Mouse (Mus musculus): Measurements from ENCODE around the gene Slc47a2. TPM values are rescaled to one million over a fixed set of nuclear protein-coding genes. Genes with fewer than 3 reads are reported as not detected.

Slc47a2 gene
- polyA plus RNA-seq, 1 experiment from 2014 or later: not detected

GRCm38 (mm10) chr11:61277937-61278336 lies 64.7 kb downstream of the Slc47a2 start:
- ATAC-seq (ENCODE audit: low FRiP score): no peak

GRCm38 (mm10) chr11:61276482-61276881 lies 66.2 kb downstream of the Slc47a2 start:
- Histone ChIP-seq H3K27ac (no peak overlapping the region), H3K9ac (no peak overlapping the region), H3K4me2 (replicated peaks) (no peak overlapping the region), H3K36me3 (replicated peaks; ENCODE audit: control insufficient read depth, insufficient read depth) (no peaks in the 10 kb centered on the region), H3K4me1 (replicated peaks; ENCODE audit: control insufficient read depth, insufficient read depth, low read length) (no peaks in the 10 kb centered on the region), H3K4me3 (replicated peaks; ENCODE audit: low read length) (no peak overlapping the region), H3K9me3 (ENCODE audit: control insufficient read depth, low read length) (no peaks in the 10 kb centered on the region), H3K27me3 (ENCODE audit: control insufficient read depth, insufficient read depth, low read length) (no peaks in the 10 kb centered on the region)
- WGBS: 81% methylated on average over 3 of the region's 3 CpGs
- ATAC-seq (ENCODE audit: low FRiP score) (no peak), DNase-seq (ENCODE audit: low spot score) (no peak)

More at GRCm38 (mm10) chr11:61277937-61278336, 64.7 kb downstream of the Slc47a2 start:
- Histone ChIP-seq H3K4me2 (replicated peaks) (no peak overlapping the region), H3K27ac (no peak overlapping the region), H3K9me3 (ENCODE audit: control insufficient read depth, low read length) (no peaks in the 10 kb centered on the region), H3K27me3 (ENCODE audit: control insufficient read depth, insufficient read depth, low read length) (no peaks in the 10 kb centered on the region), H3K9ac (no peak overlapping the region), H3K4me1 (replicated peaks; ENCODE audit: control insufficient read depth, insufficient read depth, low read length) (no peaks in the 10 kb centered on the region), H3K4me3 (replicated peaks; ENCODE audit: low read length) (no peak overlapping the region), H3K36me3 (replicated peaks; ENCODE audit: control insufficient read depth, insufficient read depth) (no peaks in the 10 kb centered on the region)
- no peak for DNase-seq (ENCODE audit: low spot score)
- 80% methylated on average over 2 of the region's 2 CpGs for WGBS

- H3K9ac ChIP-seq: no peak overlapping the region
These were observed 67.6 kb downstream of the Slc47a2 start for GRCm38 (mm10) chr11:61275106-61275505.

GRCm38 (mm10) chr11:61274421-61274820 lies 68.2 kb downstream of the Slc47a2 start:
- H3K36me3 ChIP-seq (replicated peaks; ENCODE audit: control insufficient read depth, insufficient read depth): no peaks in the 10 kb centered on the region
- H3K4me1 ChIP-seq (replicated peaks; ENCODE audit: control insufficient read depth, insufficient read depth, low read length): no peaks in the 10 kb centered on the region
- H3K9ac ChIP-seq: no peak overlapping the region
- H3K4me2 ChIP-seq (replicated peaks): no peak overlapping the region
- DNase-seq (ENCODE audit: low spot score) (no peak), ATAC-seq (ENCODE audit: low FRiP score) (no peak)
- no peaks in the 10 kb centered on the region for H3K9me3 ChIP-seq (ENCODE audit: control insufficient read depth, low read length)
- H3K27me3 ChIP-seq (ENCODE audit: control insufficient read depth, insufficient read depth, low read length): no peaks in the 10 kb centered on the region
- 81% methylated on average over 1 of the region's 1 CpGs for WGBS
- no peak overlapping the region for H3K27ac ChIP-seq
- H3K4me3 ChIP-seq (replicated peaks; ENCODE audit: low read length): no peak overlapping the region

More at GRCm38 (mm10) chr11:61275106-61275505, 67.6 kb downstream of the Slc47a2 start:
- no peak overlapping the region for H3K4me2 ChIP-seq (replicated peaks)
- H3K9me3 ChIP-seq (ENCODE audit: control insufficient read depth, low read length): no peaks in the 10 kb centered on the region
- no peak for DNase-seq (ENCODE audit: low spot score)
- no peak overlapping the region for H3K27ac ChIP-seq
- no peaks in the 10 kb centered on the region for H3K27me3 ChIP-seq (ENCODE audit: control insufficient read depth, insufficient read depth, low read length)
- ATAC-seq (ENCODE audit: low FRiP score): no peak
- no peaks in the 10 kb centered on the region for H3K36me3 ChIP-seq (replicated peaks; ENCODE audit: control insufficient read depth, insufficient read depth)
- no peaks in the 10 kb centered on the region for H3K4me1 ChIP-seq (replicated peaks; ENCODE audit: control insufficient read depth, insufficient read depth, low read length)
- H3K4me3 ChIP-seq (replicated peaks; ENCODE audit: low read length): no peak overlapping the region
- 87% methylated on average over 8 of the region's 8 CpGs for WGBS

GRCm38 (mm10) chr11:61273928-61274327 lies 68.7 kb downstream of the Slc47a2 start:
- Histone ChIP-seq H3K27ac (no peak overlapping the region), H3K36me3 (replicated peaks; ENCODE audit: control insufficient read depth, insufficient read depth) (no peaks in the 10 kb centered on the region), H3K9ac (no peak overlapping the region), H3K9me3 (ENCODE audit: control insufficient read depth, low read length) (no peaks in the 10 kb centered on the region), H3K4me3 (replicated peaks; ENCODE audit: low read length) (no peak overlapping the region), H3K27me3 (ENCODE audit: control insufficient read depth, insufficient read depth, low read length) (no peaks in the 10 kb centered on the region), H3K4me1 (replicated peaks; ENCODE audit: control insufficient read depth, insufficient read depth, low read length) (no peaks in the 10 kb centered on the region), H3K4me2 (replicated peaks) (no peak overlapping the region)
- no peak for DNase-seq (ENCODE audit: low spot score)
- 91% methylated on average over 2 of the region's 2 CpGs for WGBS
- no peak for ATAC-seq (ENCODE audit: low FRiP score)

GRCm38 (mm10) chr11:61271612-61272011 lies 71.0 kb downstream of the Slc47a2 start:
- Histone ChIP-seq H3K4me1 (replicated peaks; ENCODE audit: control insufficient read depth, insufficient read depth, low read length) (no peaks in the 10 kb centered on the region), H3K9me3 (ENCODE audit: control insufficient read depth, low read length) (no peaks in the 10 kb centered on the region), H3K27ac (no peak overlapping the region), H3K4me2 (replicated peaks) (no peak overlapping the region), H3K4me3 (replicated peaks; ENCODE audit: low read length) (no peak overlapping the region), H3K27me3 (ENCODE audit: control insufficient read depth, insufficient read depth, low read length) (no peaks in the 10 kb centered on the region), H3K9ac (no peak overlapping the region), H3K36me3 (replicated peaks; ENCODE audit: control insufficient read depth, insufficient read depth) (no peaks in the 10 kb centered on the region)
- no peak for ATAC-seq (ENCODE audit: low FRiP score)
- DNase-seq (ENCODE audit: low spot score): no peak

GRCm38 (mm10) chr11:61270406-61270805 lies 72.3 kb downstream of the Slc47a2 start:
- Histone ChIP-seq H3K4me1 (replicated peaks; ENCODE audit: control insufficient read depth, insufficient read depth, low read length) (peaks cover 10% of the 10 kb centered on the region), H3K9ac (no peak overlapping the region), H3K27me3 (ENCODE audit: control insufficient read depth, insufficient read depth, low read length) (no peaks in the 10 kb centered on the region), H3K4me2 (replicated peaks) (no peak overlapping the region), H3K36me3 (replicated peaks; ENCODE audit: control insufficient read depth, insufficient read depth) (no peaks in the 10 kb centered on the region), H3K27ac (no peak overlapping the region), H3K9me3 (ENCODE audit: control insufficient read depth, low read length) (no peaks in the 10 kb centered on the region), H3K4me3 (replicated peaks; ENCODE audit: low read length) (no peak overlapping the region)
- DNase-seq (ENCODE audit: low spot score) (no peak), ATAC-seq (ENCODE audit: low FRiP score) (no peak)
- WGBS: 84% methylated on average over 5 of the region's 5 CpGs

GRCm38 (mm10) chr11:61268626-61269349 lies 73.9 kb downstream of the Slc47a2 start:
- Histone ChIP-seq H3K9me3 (ENCODE audit: control insufficient read depth, low read length) (no peaks in the 10 kb centered on the region), H3K27ac (no peak overlapping the region), H3K9ac (no peak overlapping the region), H3K27me3 (ENCODE audit: control insufficient read depth, insufficient read depth, low read length) (no peaks in the 10 kb centered on the region), H3K4me2 (replicated peaks) (no peak overlapping the region), H3K4me1 (replicated peaks; ENCODE audit: control insufficient read depth, insufficient read depth, low read length) (peaks cover 10% of the 10 kb centered on the region), H3K4me3 (replicated peaks; ENCODE audit: low read length) (no peak overlapping the region), H3K36me3 (replicated peaks; ENCODE audit: control insufficient read depth, insufficient read depth) (0 out of 2 replicates have a peak, but pooled peaks cover 5% of the 10 kb centered on the region)
- WGBS: 95% methylated on average over 6 of the region's 6 CpGs
- ATAC-seq (ENCODE audit: low FRiP score) (no peak), DNase-seq (ENCODE audit: low spot score) (no peak)

GRCm38 (mm10) chr11:61266551-61267533 lies 75.8 kb downstream of the Slc47a2 start, which contains the start of gene Aldh3a2:
Aldh3a2 (minus strand) TSS chr11:61267464.
- Histone ChIP-seq H3K27me3 (ENCODE audit: control insufficient read depth, insufficient read depth, low read length) (no peaks in the 10 kb centered on the region), H3K4me3 (replicated peaks; ENCODE audit: low read length) (peak within 1 kb of the TSS; percentile 56), H3K27ac (peak within 1 kb of the TSS; percentile 94), H3K36me3 (replicated peaks; ENCODE audit: control insufficient read depth, insufficient read depth) (peaks cover 15% of the 10 kb centered on the region), H3K4me2 (replicated peaks) (peak within 1 kb of the TSS; percentile 74), H3K9me3 (ENCODE audit: control insufficient read depth, low read length) (no peaks in the 10 kb centered on the region), H3K9ac (peak within 1 kb of the TSS; percentile 81), H3K4me1 (replicated peaks; ENCODE audit: control insufficient read depth, insufficient read depth, low read length) (peaks cover 10% of the 10 kb centered on the region)
- DNase-seq (ENCODE audit: low spot score): peak; percentile 93
- under 1% methylated on average over 58 of the region's 58 CpGs for WGBS
- peak; percentile 99 for ATAC-seq (ENCODE audit: low FRiP score)
